Mouse (Mus musculus) stomach, postnatal 0 days (tissue): Measurements from ENCODE around the gene Ccser2.

ENCODE experiments used
- CTCF ChIP-seq: IDR thresholded peaks from 2 replicates; pipeline ENCODE4 v1.5.1; 2016; ENCODE audit warnings: antibody characterized with exemption, low read depth, mild to moderate bottlenecking, moderate library complexity
- EP300 ChIP-seq: optimal IDR thresholded peaks from 2 replicates; pipeline ENCODE3; 2016; ENCODE audit warnings: antibody characterized with exemption

- TF ChIP-seq CTCF: no peak
- no peak for TF ChIP-seq EP300
Observed at GRCm38 (mm10) chr14:37002852-37003251, 34.3 kb upstream of the Ccser2 start.
